8 mouse cellular contexts compared by ENCODE assay signal in the genomic region with DNA sequence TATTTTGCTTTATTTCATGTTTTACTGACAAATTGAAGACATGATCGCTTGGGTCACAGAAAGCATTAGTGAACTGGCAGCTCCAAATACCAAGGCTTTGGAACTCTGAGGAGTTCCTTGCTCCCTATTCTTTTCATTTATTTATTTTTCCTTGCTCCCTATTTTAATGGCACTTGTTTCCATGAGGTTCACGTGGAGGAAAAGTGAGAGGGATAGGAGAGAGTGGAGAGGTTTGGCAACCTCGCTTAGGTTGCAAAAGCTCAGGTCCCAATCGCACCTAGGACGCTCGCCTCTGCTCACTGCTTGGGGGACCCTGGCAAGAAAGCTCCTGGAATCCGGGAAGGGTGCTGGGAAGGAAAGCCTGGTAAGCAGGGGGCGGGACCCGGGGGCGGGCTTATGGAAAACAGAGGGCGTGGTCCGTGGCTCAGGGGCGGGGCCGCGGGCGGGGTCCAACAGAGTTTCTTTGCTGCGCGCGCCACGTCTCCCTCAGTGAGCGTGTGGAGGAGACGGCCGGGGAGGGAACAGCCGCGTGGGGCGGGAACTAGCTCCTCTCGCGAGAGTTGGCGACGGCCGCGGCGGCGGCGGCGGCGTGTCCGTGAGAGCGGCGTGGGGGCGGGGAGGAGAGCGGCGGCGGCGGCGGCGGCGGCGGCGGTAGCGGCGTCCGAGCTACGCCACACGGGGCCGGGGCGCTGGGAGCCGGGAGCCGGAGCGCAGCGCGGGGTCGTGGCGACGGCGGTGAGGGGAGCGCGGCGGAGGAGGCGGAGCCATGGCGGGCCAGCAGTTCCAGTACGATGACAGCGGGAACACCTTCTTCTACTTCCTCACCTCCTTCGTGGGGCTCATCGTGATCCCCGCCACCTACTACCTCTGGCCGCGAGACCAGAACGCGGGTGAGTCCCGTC. TPM values are rescaled to one million over a fixed set of nuclear protein-coding genes. Genes with fewer than 3 reads are reported as not detected.
DNase-seq lines count a peak whose midpoint lies in the region; ATAC-seq lines count a peak whose summit lies in the region.

A gene (plus strand): TSS at position 498 of the 902 bp plus-strand sequence.

- WGBS in hindbrain, embryonic 12.5 days: under 1% methylated on average over 61 of the region's 81 CpGs

- ATAC-seq in hindbrain, embryonic 12.5 days (ENCODE audit: low FRiP score): peak; percentile 95

- no peaks in the 10 kb centered on the region for H3K27me3 ChIP-seq in hindbrain, embryonic 12.5 days

- peak within 1 kb of the TSS; percentile 99 for H3K9ac ChIP-seq in hindbrain, embryonic 12.5 days

- H3K4me2 ChIP-seq in hindbrain, embryonic 12.5 days (replicated peaks): peak within 1 kb of the TSS; percentile 83

- no peaks in the 10 kb centered on the region for H3K36me3 ChIP-seq in hindbrain, embryonic 12.5 days

- peak within 1 kb of the TSS; percentile 98 for H3K4me3 ChIP-seq in hindbrain, embryonic 12.5 days

- H3K4me1 ChIP-seq in hindbrain, embryonic 12.5 days: peaks cover 23% of the 10 kb centered on the region

- DNase-seq in NIH3T3 (ENCODE audit: low read depth): peak; percentile 99
- peak; percentile 99 for DNase-seq in cerebellum, postnatal 10 days
- peak; percentile 95 to 98 for DNase-seq in frontal cortex, postnatal 10 days (ENCODE audit: low spot score in 2 of 2)
- DNase-seq in layer of hippocampus, postnatal 14 days (ENCODE audit: low spot score in 2 of 2): peak; percentile 94 to 98
- DNase-seq in lung, postnatal 14 days: peak; percentile 99
- DNase-seq in retina, adult 2 months (ENCODE audit: low read depth, low spot score): peak; percentile 93
- DNase-seq in thymus, postnatal 36 days: peak; percentile 97

- H3K9me3 ChIP-seq in hindbrain, embryonic 12.5 days (replicated peaks): no peaks in the 10 kb centered on the region

- peak within 1 kb of the TSS; percentile 94 for H3K27ac ChIP-seq in hindbrain, embryonic 12.5 days

RNA-seq across cellular contexts. Expression of the gene that starts here (rescaled TPM):
- polyA plus RNA-seq in hindbrain, embryonic 12.5 days (2016; fragmentation: Nextera tagmentation; extraction: Ambion mirVana): 31.5 and 35.5 TPM in 2 replicates
- total RNA-seq in layer of hippocampus, postnatal 14 days (2021): 10 to 100 TPM; 40.9 to 43.0 TPM

Comparison
In these comparisons a context has a peak if more than half of its experiments do, and no peak if none do; other contexts are left out.
1. Peak in every context shown above with its lines: DNase-seq, ATAC-seq, H3K4me3 ChIP-seq and H3K27ac ChIP-seq.